8 mouse cellular contexts compared by ENCODE assay signal in the genomic region with DNA sequence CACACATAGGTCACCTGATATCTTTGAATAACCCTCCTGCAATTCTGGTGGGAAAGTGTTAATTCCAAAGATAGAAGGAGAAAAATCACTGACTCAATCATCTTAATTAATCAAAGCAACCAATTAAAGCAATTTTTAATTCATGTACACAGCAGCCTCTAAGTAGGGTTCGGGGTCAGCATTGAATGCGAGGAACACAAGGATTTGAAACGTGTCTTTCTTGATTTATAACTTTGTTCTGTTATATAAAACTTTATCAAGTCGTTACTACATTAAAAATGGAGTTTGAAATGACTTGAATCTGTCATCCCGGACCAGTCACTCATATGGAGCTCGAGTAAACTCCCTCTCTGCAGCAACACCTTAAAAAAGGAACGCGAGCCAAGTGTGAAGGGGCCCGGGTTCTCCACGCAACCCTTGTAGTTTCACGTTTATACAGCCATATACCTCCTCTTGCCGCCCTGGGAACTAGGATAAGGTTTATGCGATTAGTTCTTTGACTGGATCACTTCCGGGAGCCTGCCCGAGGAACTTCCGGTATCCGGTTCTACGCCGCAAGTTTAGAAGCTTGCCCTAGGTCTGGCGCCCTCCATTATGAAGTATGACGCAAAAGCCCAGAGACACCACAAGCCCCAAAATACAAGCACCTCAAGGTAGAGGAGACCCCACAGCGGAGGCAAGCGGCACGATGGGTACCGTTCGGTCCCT. TPM values are rescaled to one million over a fixed set of nuclear protein-coding genes. Genes with fewer than 3 reads are reported as not detected.
DNase-seq lines count a peak whose midpoint lies in the region; ATAC-seq and TF ChIP-seq lines count a peak whose summit lies in the region.

No protein-coding gene starts in this region.

- no peaks in the 10 kb centered on the region for H3K9me3 ChIP-seq in ES-E14 (ENCODE audit: control insufficient read depth, insufficient read depth, low read depth, low read length)
- H3K9me3 ChIP-seq in embryonic facial prominence, embryonic 13.5 days, result no peaks in the 10 kb centered on the region
- H3K9me3 ChIP-seq in heart, embryonic 16.5 days (replicated peaks; ENCODE audit: control insufficient read depth, low read length), result no peaks in the 10 kb centered on the region

- WGBS in embryonic facial prominence, embryonic 13.5 days, result 13% methylated on average over 26 of the region's 26 CpGs
- 10% methylated on average over 26 of the region's 26 CpGs for WGBS in heart, embryonic 16.5 days

- in situ Hi-C loops in ES-E14 (cut with MboI; ENCODE audit: low sequenced_read_pairs in 2 of 2, unreplicated experiment in 2 of 2), result no loop called here

- DNase-seq in adrenal gland, postnatal 10 days, result peak; percentile 89
- DNase-seq in adrenal gland, postnatal 4 days (ENCODE audit: low spot score in 2 of 2), result no peak
- peak; percentile 75 for DNase-seq in ES-E14 (ENCODE audit: low read depth, low spot score)
- peak; percentile 92 to 93 for DNase-seq in layer of hippocampus, adult 8-10 months (ENCODE audit: low spot score in 2 of 2)
- DNase-seq in lung, postnatal 10 days, result peak; percentile 93
- DNase-seq in right cerebral cortex, adult 2 months (ENCODE audit: low spot score in 2 of 2), result peak; percentile 91 to 94

- peak overlapping the region; percentile 65 for H3K4me2 ChIP-seq in embryonic facial prominence, embryonic 13.5 days
- peak overlapping the region; percentile 85 for H3K4me2 ChIP-seq in heart, embryonic 16.5 days (ENCODE audit: low read depth, low read length)

- H3K36me3 ChIP-seq in ES-E14 (ENCODE audit: control insufficient read depth, insufficient read depth, low read length, poor library complexity, severe bottlenecking), result no peaks in the 10 kb centered on the region
- H3K36me3 ChIP-seq in embryonic facial prominence, embryonic 13.5 days, result no peaks in the 10 kb centered on the region
- H3K36me3 ChIP-seq in heart, embryonic 16.5 days (ENCODE audit: control insufficient read depth, insufficient read depth), result no peaks in the 10 kb centered on the region

- peak overlapping the region; percentile 99 for H3K9ac ChIP-seq in ES-E14 (ENCODE audit: insufficient read depth, low read depth, low read length, poor library complexity, severe bottlenecking)
- H3K9ac ChIP-seq in embryonic facial prominence, embryonic 13.5 days, result peak overlapping the region; percentile 79
- peak overlapping the region; percentile 92 for H3K9ac ChIP-seq in heart, embryonic 16.5 days (ENCODE audit: low read length)

- H3K4me3 ChIP-seq in ES-E14 (ENCODE audit: insufficient read depth in 1 of 2, low read depth in 1 of 2, low read length in 2 of 2, poor library complexity in 1 of 2, severe bottlenecking in 1 of 2), result peak overlapping the region; percentile 79 to 83
- peak overlapping the region; percentile 55 for H3K4me3 ChIP-seq in embryonic facial prominence, embryonic 13.5 days
- peak overlapping the region; percentile 66 for H3K4me3 ChIP-seq in heart, embryonic 16.5 days (ENCODE audit: low read length)

- peaks cover 4 to 5% of the 10 kb centered on the region in 2 experiments for H3K4me1 ChIP-seq in ES-E14 (ENCODE audit: control insufficient read depth in 2 of 2, insufficient read depth in 2 of 2, low read length in 2 of 2, poor library complexity in 1 of 2)
- H3K4me1 ChIP-seq in embryonic facial prominence, embryonic 13.5 days, result peaks cover 7% of the 10 kb centered on the region
- H3K4me1 ChIP-seq in heart, embryonic 16.5 days (ENCODE audit: control insufficient read depth, insufficient read depth, low read length), result peaks cover 8% of the 10 kb centered on the region

- peak; percentile 78 for ATAC-seq in embryonic facial prominence, embryonic 13.5 days (ENCODE audit: insufficient number of reproducible peaks, insufficient read depth, low FRiP score, low TSS enrichment, low read depth)
- peak; percentile 84 for ATAC-seq in heart, embryonic 16.5 days (replicated peaks; ENCODE audit: extremely low read depth, insufficient read depth, low FRiP score)

- no peaks in the 10 kb centered on the region for H3K27me3 ChIP-seq in embryonic facial prominence, embryonic 13.5 days
- H3K27me3 ChIP-seq in heart, embryonic 16.5 days (ENCODE audit: control insufficient read depth, insufficient read depth, low read length), result no peaks in the 10 kb centered on the region

- H3K27ac ChIP-seq in ES-E14 (ENCODE audit: insufficient read depth, low read depth, low read length, poor library complexity, severe bottlenecking), result peak overlapping the region; percentile 99
- H3K27ac ChIP-seq in embryonic facial prominence, embryonic 13.5 days, result peak overlapping the region; percentile 99
- H3K27ac ChIP-seq in heart, embryonic 16.5 days (ENCODE audit: low read length), result peak overlapping the region; percentile 100

TF ChIP-seq in ES-E14, 5 proteins besides CTCF, POLR2A, EP300 and RAD21:
- TF ChIP-seq ZC3H11A (IDR thresholded peaks at IDR 0.05; ENCODE audit: borderline replicate concordance, low read depth, low read length) (no peak), MAFK (IDR thresholded peaks at IDR 0.05; ENCODE audit: insufficient read depth, low read depth, low read length) (no peak), HCFC1 (IDR thresholded peaks at IDR 0.05; ENCODE audit: borderline replicate concordance, insufficient read depth, low read length) (no peak), CHD2 (IDR thresholded peaks at IDR 0.05; ENCODE audit: low read depth, low read length) (no peak), ZNF384 (IDR thresholded peaks at IDR 0.05; ENCODE audit: low read depth, low read length) (no peak)
TF ChIP-seq in ES-E14: peak in this region for 0.

RNA-seq across cellular contexts. Expression of gene Zfp239, which starts 17.0 kb away (rescaled TPM):
- total RNA-seq in adrenal gland, postnatal 10 days (2021), result 1 to 10 TPM; 1.9 to 2.7 TPM
- total RNA-seq in adrenal gland, postnatal 4 days (2021), result 1 to 10 TPM; 4.9 to 5.7 TPM
- total RNA-seq in ES-E14 (2012; rRNA removed), result 9.1 and 10.2 TPM in 2 replicates
- polyA plus RNA-seq in embryonic facial prominence, embryonic 13.5 days (2015; fragmentation: Nextera tagmentation; extraction: Ambion mirVana), result 15.5 and 17.1 TPM in 2 replicates
- polyA plus RNA-seq in heart, embryonic 16.5 days (2015; fragmentation: Nextera tagmentation; extraction: Ambion mirVana), result 2.0 and 3.0 TPM in 2 replicates
- 10 to 100 TPM; 32.3 to 45.5 (median 38.4) TPM for total RNA-seq in layer of hippocampus, adult 8-10 months (2022)

RNA-seq across cellular contexts. Expression of gene Hnrnpf, which starts 21.3 kb away (rescaled TPM):
- 100 to 1,000 TPM; 424 to 432 TPM for total RNA-seq in adrenal gland, postnatal 10 days (2021)
- 100 to 1,000 TPM; 445 to 477 TPM for total RNA-seq in adrenal gland, postnatal 4 days (2021)
- total RNA-seq in ES-E14 (2012; rRNA removed), result 450 and 669 TPM in 2 replicates
- 612 and 649 TPM in 2 replicates for polyA plus RNA-seq in embryonic facial prominence, embryonic 13.5 days (2015; fragmentation: Nextera tagmentation; extraction: Ambion mirVana)
- 528 and 599 TPM in 2 replicates for polyA plus RNA-seq in heart, embryonic 16.5 days (2015; fragmentation: Nextera tagmentation; extraction: Ambion mirVana)
- total RNA-seq in layer of hippocampus, adult 8-10 months (2022), result 100 to 1,000 TPM; 119 to 160 (median 148) TPM

RNA-seq across cellular contexts. Expression of gene Zfp637, which starts 37.9 kb away (rescaled TPM):
- total RNA-seq in adrenal gland, postnatal 10 days (2021), result 10 to 100 TPM; 30.9 to 38.0 TPM
- total RNA-seq in adrenal gland, postnatal 4 days (2021), result 10 to 100 TPM; 38.9 to 42.3 TPM
- 7.8 and 14.3 TPM in 2 replicates for total RNA-seq in ES-E14 (2012; rRNA removed)
- 167 and 180 TPM in 2 replicates for polyA plus RNA-seq in embryonic facial prominence, embryonic 13.5 days (2015; fragmentation: Nextera tagmentation; extraction: Ambion mirVana)
- polyA plus RNA-seq in heart, embryonic 16.5 days (2015; fragmentation: Nextera tagmentation; extraction: Ambion mirVana), result 66.9 and 68.9 TPM in 2 replicates
- total RNA-seq in layer of hippocampus, adult 8-10 months (2022), result 10 to 100 TPM; 48.0 to 51.4 (median 50.4) TPM

RNA-seq across cellular contexts. Expression of gene Fxyd4, which starts 58.6 kb away (rescaled TPM):
- not detected for total RNA-seq in adrenal gland, postnatal 10 days (2021)
- total RNA-seq in adrenal gland, postnatal 4 days (2021), result 1 to 10 TPM in 1 of 2 experiments, not detected in 1; 5.6 TPM
- total RNA-seq in ES-E14 (2012; rRNA removed), result 0.98 and 1.2 TPM in 2 replicates
- polyA plus RNA-seq in embryonic facial prominence, embryonic 13.5 days (2015; fragmentation: Nextera tagmentation; extraction: Ambion mirVana), result 2.4 and 5.4 TPM in 2 replicates
- 1.8 and 1.9 TPM in 2 replicates for polyA plus RNA-seq in heart, embryonic 16.5 days (2015; fragmentation: Nextera tagmentation; extraction: Ambion mirVana)
- total RNA-seq in layer of hippocampus, adult 8-10 months (2022), result not detected

Comparison
In these comparisons a context has a peak if more than half of its experiments do, and no peak if none do; other contexts are left out.
1. DNase-seq: peak in adrenal gland, postnatal 10 days (single experiment), ES-E14 (single experiment), layer of hippocampus, adult 8-10 months (2 of 2), lung, postnatal 10 days (single experiment) and right cerebral cortex, adult 2 months (2 of 2); none in adrenal gland, postnatal 4 days (0 of 2).
2. Peak in every context shown above with its lines, with median percentiles within 50 percentile points of each other: H3K27ac ChIP-seq, H3K4me3 ChIP-seq and H3K9ac ChIP-seq.